Comparison of ENCODE assay signal across 8 mouse cellular contexts in genomic region chr11:98941826-98942550, GRCm38 (mm10). TPM values are rescaled to one million over a fixed set of nuclear protein-coding genes. Genes with fewer than 3 reads are reported as not detected.
A peak's percentile ranks its signal among the peaks of the same experiment; 100 is the strongest.
DNase-seq lines count a peak whose midpoint lies in the region; ATAC-seq lines count a peak whose summit lies in the region.

No protein-coding gene starts in this region.

- peaks cover 93% of the 10 kb centered on the region for H3K4me1 ChIP-seq in forebrain, embryonic 10.5 days

- H3K9me3 ChIP-seq in forebrain, embryonic 10.5 days: no peaks in the 10 kb centered on the region

- peak overlapping the region; percentile 90 for H3K27ac ChIP-seq in forebrain, embryonic 10.5 days

- intact Hi-C loops in heart, postnatal 14 days (cut with DNase I): no loop called here

- 0 out of 2 replicates have a peak, but pooled peaks have one; percentile 17 for ATAC-seq in frontal cortex, adult (ENCODE audit: low TSS enrichment)
- ATAC-seq in megakaryocyte, adult 5-6 weeks (ENCODE audit: poor library complexity, severe bottlenecking): peak; percentile 68

- no peaks in the 10 kb centered on the region for H3K36me3 ChIP-seq in forebrain, embryonic 10.5 days (replicated peaks)

- peaks cover 23% of the 10 kb centered on the region for H3K27me3 ChIP-seq in forebrain, embryonic 10.5 days (ENCODE audit: poor library complexity, severe bottlenecking)

- 7% methylated on average over 15 of the region's 15 CpGs for WGBS in forebrain, embryonic 10.5 days

- H3K4me3 ChIP-seq in forebrain, embryonic 10.5 days: peak overlapping the region; percentile 82

- DNase-seq in frontal cortex, postnatal 36 days (ENCODE audit: low spot score in 2 of 2): no peak
- DNase-seq in adrenal gland, postnatal 25 days: peak; percentile 62
- DNase-seq in forebrain, embryonic 10.5 days (ENCODE audit: extremely low spot score, low spot score): peak; percentile 88
- peak; percentile 84 to 90 for DNase-seq in heart, postnatal 14 days
- peak; percentile 84 to 91 for DNase-seq in kidney, postnatal 4 days
- peak; percentile 78 for DNase-seq in spleen, adult 12 weeks (ENCODE audit: low spot score)

RNA-seq across cellular contexts. Expression of gene Rara, which starts 14.4 kb away (rescaled TPM):
- 21.8 and 27.7 TPM in 2 replicates for total RNA-seq in adrenal gland, postnatal 25 days (2021)
- polyA plus RNA-seq in forebrain, embryonic 10.5 days (2016; fragmentation: Nextera tagmentation; extraction: Ambion mirVana): 16.9 and 19.3 TPM in 2 replicates
- 10 to 100 TPM; 17.9 to 21.6 TPM for total RNA-seq in heart, postnatal 14 days (2021)
- total RNA-seq in megakaryocyte, adult 5-6 weeks (2015): 124 and 125 TPM in 2 replicates
- total RNA-seq in megakaryocyte, adult 5-6 weeks (2017): 38.8 and 43.3 TPM in 2 replicates

RNA-seq across cellular contexts. Expression of gene Cdc6, which starts 34.4 kb away (rescaled TPM):
- total RNA-seq in adrenal gland, postnatal 25 days (2021): 1.7 and 4.3 TPM in 2 replicates
- 68.7 and 75.8 TPM in 2 replicates for polyA plus RNA-seq in forebrain, embryonic 10.5 days (2016; fragmentation: Nextera tagmentation; extraction: Ambion mirVana)
- 1 to 10 TPM in 1 of 2 experiments, under 1 TPM in 1; 0.72 to 2.2 TPM for total RNA-seq in heart, postnatal 14 days (2021)
- 26.4 and 31.3 TPM in 2 replicates for total RNA-seq in megakaryocyte, adult 5-6 weeks (2015)
- total RNA-seq in megakaryocyte, adult 5-6 weeks (2017): 26.5 and 27.5 TPM in 2 replicates

RNA-seq across cellular contexts. Expression of gene Gjd3, which starts 40.8 kb away (rescaled TPM):
- not detected in 2 replicates for total RNA-seq in adrenal gland, postnatal 25 days (2021)
- polyA plus RNA-seq in forebrain, embryonic 10.5 days (2016; fragmentation: Nextera tagmentation; extraction: Ambion mirVana): 0.20 and 0.24 TPM in 2 replicates
- total RNA-seq in heart, postnatal 14 days (2021): 1 to 10 TPM; 1.5 to 2.0 TPM
- total RNA-seq in megakaryocyte, adult 5-6 weeks (2015): not detected in 2 replicates
- not detected in 2 replicates for total RNA-seq in megakaryocyte, adult 5-6 weeks (2017)

Comparison
In these comparisons a context has a peak if more than half of its experiments do, and no peak if none do; other contexts are left out.
1. DNase-seq: peak in adrenal gland, postnatal 25 days (single experiment), forebrain, embryonic 10.5 days (single experiment), heart, postnatal 14 days (2 of 2), kidney, postnatal 4 days (2 of 2) and spleen, adult 12 weeks (single experiment); none in frontal cortex, postnatal 36 days (0 of 2).